Mouse (Mus musculus) spleen, adult 2 months (tissue): Measurements from ENCODE around the gene Bpifa2. TPM values are rescaled to one million over a fixed set of nuclear protein-coding genes. Genes with fewer than 3 reads are reported as not detected.
"Not testable (repeated sequence)": the region's sequence is repeated elsewhere in the genome, so short reads cannot be mapped to it uniquely, and the experiment has no call there.

Source experiments
- DNase-seq, 2 experiments: peaks; one replicate each; pipeline versions ENCODE4 v3.0.0 to v3.0.0-alpha.2; 2012 to 2021; ENCODE audit warnings: low spot score in 2 of 2, low read depth in 1 of 2
- H3K27ac ChIP-seq: fragments of 200-500 bp; 2 replicates; pipeline ENCODE4 v1.5.1; 2012; ENCODE audit warnings: low read length, inconsistent platforms; ENCODE audit not compliant: insufficient read depth
- H3K27me3 ChIP-seq: fragments of 200-500 bp; 2 replicates; pipeline ENCODE4 v1.6.1; 2012; ENCODE audit warnings: mild to moderate bottlenecking, moderate library complexity, low read length, inconsistent platforms; ENCODE audit not compliant: control insufficient read depth, insufficient read depth
- H3K36me3 ChIP-seq: fragments of 200-500 bp; 2 replicates; pipeline ENCODE4 v1.6.1; 2012; ENCODE audit warnings: mild to moderate bottlenecking, low read length, inconsistent platforms; ENCODE audit not compliant: control insufficient read depth, insufficient read depth
- H3K4me1 ChIP-seq: fragments of 200-500 bp; 2 replicates; pipeline ENCODE4 v1.6.1; 2011; ENCODE audit warnings: inconsistent platforms; ENCODE audit not compliant: control insufficient read depth, insufficient read depth, insufficient read length
- H3K4me3 ChIP-seq: fragments of 200-500 bp; 2 replicates; pipeline ENCODE4 v1.5.1; 2011; ENCODE audit warnings: mild to moderate bottlenecking, inconsistent platforms; ENCODE audit not compliant: insufficient read depth, insufficient read length; ENCODE audit errors: extremely low read depth
- CTCF ChIP-seq: fragments of 200-500 bp; IDR thresholded peaks from 2 replicates; pipeline ENCODE4 v1.5.1; 2011; ENCODE audit warnings: mild to moderate bottlenecking, inconsistent platforms; ENCODE audit not compliant: insufficient read depth, insufficient read length, insufficient replicate concordance; ENCODE audit errors: extremely low read depth
- POLR2A ChIP-seq: fragments of 200-500 bp; IDR thresholded peaks from 2 replicates; pipeline ENCODE4 v1.6.1; 2011; ENCODE audit warnings: low read depth, low read length, inconsistent platforms
- WGBS: fragments of 180-500 bp; shearing (Covaris S2); methylation state at CpG from one replicate; pipeline ENCODE4 v1.1.7; 2018; 5-methylcytosine and 5-hydroxymethylcytosine counted together
- polyA plus RNA-seq: library from polyadenylated mRNA; depleted of rRNA; stranded (reverse); fragments of >200 nt; gene quantifications from 2 replicates; pipeline ENCODE4 v1.2.3, GENCODE M21; 2012

The Bpifa2 gene
- polyA plus RNA-seq, 1 experiment, result not detected

GRCm38 (mm10) chr2:154001056-154001455, 7.0 kb upstream of the Bpifa2 start:
- H3K4me3 ChIP-seq, result no peak overlapping the region
- TF ChIP-seq POLR2A (no peak), CTCF (no peak)
- H3K4me1 ChIP-seq, result no peaks in the 10 kb centered on the region
- no peaks in the 10 kb centered on the region for H3K27me3 ChIP-seq
- H3K36me3 ChIP-seq, result no peaks in the 10 kb centered on the region
- DNase-seq, result no peak
- H3K27ac ChIP-seq, result no peak overlapping the region

GRCm38 (mm10) chr2:154004456-154004855, 3.6 kb upstream of the Bpifa2 start:
- Histone ChIP-seq H3K36me3 (no peaks in the 10 kb centered on the region), H3K4me1 (no peaks in the 10 kb centered on the region), H3K27me3 (no peaks in the 10 kb centered on the region), H3K4me3 (no peak overlapping the region), H3K27ac (no peak overlapping the region)
- WGBS, result 80% methylated on average over 1 of the region's 1 CpGs
- TF ChIP-seq CTCF (no peak), POLR2A (no peak)
- DNase-seq, result no peak

- H3K27me3 ChIP-seq, result no peaks in the 10 kb centered on the region
- no peak for DNase-seq
- WGBS, result 74% methylated on average over 1 of the region's 1 CpGs
- H3K27ac ChIP-seq, result no peak overlapping the region
- no peak overlapping the region for H3K4me3 ChIP-seq
- H3K4me1 ChIP-seq, result no peaks in the 10 kb centered on the region
- no peak for TF ChIP-seq CTCF
- TF ChIP-seq POLR2A, result no peak
- no peaks in the 10 kb centered on the region for H3K36me3 ChIP-seq
These were observed 3.0 kb upstream of the Bpifa2 start for GRCm38 (mm10) chr2:154005094-154005493.

GRCm38 (mm10) chr2:154005734-154006133, 2.3 kb upstream of the Bpifa2 start:
- H3K4me1 ChIP-seq, result no peaks in the 10 kb centered on the region
- H3K27ac ChIP-seq, result no peak overlapping the region
- TF ChIP-seq POLR2A (no peak), CTCF (no peak)
- no peaks in the 10 kb centered on the region for H3K36me3 ChIP-seq
- no peak for DNase-seq
- H3K4me3 ChIP-seq, result no peak overlapping the region
- H3K27me3 ChIP-seq, result no peaks in the 10 kb centered on the region
- 88% methylated on average over 4 of the region's 4 CpGs for WGBS

- TF ChIP-seq CTCF, result no peak
- TF ChIP-seq POLR2A, result no peak
- no peaks in the 10 kb centered on the region for H3K4me1 ChIP-seq
- H3K27me3 ChIP-seq, result no peaks in the 10 kb centered on the region
- no peak overlapping the region for H3K27ac ChIP-seq
- no peak overlapping the region for H3K4me3 ChIP-seq
- 69% methylated on average over 2 of the region's 2 CpGs for WGBS
- no peaks in the 10 kb centered on the region for H3K36me3 ChIP-seq
- DNase-seq, result no peak
These were observed 1.7 kb upstream of the Bpifa2 start for GRCm38 (mm10) chr2:154006331-154006730.

- Histone ChIP-seq H3K27me3 (no peaks in the 10 kb centered on the region), H3K27ac (no peak overlapping the region), H3K4me1 (no peaks in the 10 kb centered on the region), H3K4me3 (no peak overlapping the region), H3K36me3 (no peaks in the 10 kb centered on the region)
- no peak for DNase-seq
- TF ChIP-seq POLR2A, result no peak
- TF ChIP-seq CTCF, result no peak
- 64% methylated on average over 1 of the region's 1 CpGs for WGBS
These were observed 684 bp upstream of the Bpifa2 start for GRCm38 (mm10) chr2:154007381-154007780.

- WGBS, result 76% methylated on average over 1 of the region's 1 CpGs
These were observed 9.9 kb downstream of the Bpifa2 start for GRCm38 (mm10) chr2:154017990-154018389.

GRCm38 (mm10) chr2:154024676-154025075, 16.6 kb downstream of the Bpifa2 start:
- WGBS, result 90% methylated on average over 4 of the region's 4 CpGs
- H3K4me3 ChIP-seq, H3K36me3 ChIP-seq, H3K4me1 ChIP-seq, H3K27ac ChIP-seq, H3K27me3 ChIP-seq, DNase-seq: not testable (repeated sequence)

More at GRCm38 (mm10) chr2:154017990-154018389, 9.9 kb downstream of the Bpifa2 start:
- no peak overlapping the region for H3K4me3 ChIP-seq
- no peaks in the 10 kb centered on the region for H3K36me3 ChIP-seq
- no peak overlapping the region for H3K27ac ChIP-seq
- no peaks in the 10 kb centered on the region for H3K27me3 ChIP-seq
- no peaks in the 10 kb centered on the region for H3K4me1 ChIP-seq
- TF ChIP-seq POLR2A, result no peak
- no peak for TF ChIP-seq CTCF
- DNase-seq, result no peak
